Mouse (Mus musculus) liver, embryonic 14.5 days (tissue): ENCODE measurements at regions not wholly inside any gene's neighbourhood (a gene's known extent, or its start where the extent isn't known, plus 50 kb on each side); places are given as distances from the start of the nearest gene placed in this dataset.

ENCODE experiments used
- CTCF ChIP-seq: IDR thresholded peaks from 2 replicates; pipeline ENCODE4 v1.5.1; 2016; ENCODE audit warnings: antibody characterized with exemption, low read depth, control low read depth
- EP300 ChIP-seq: IDR thresholded peaks from 2 replicates; pipeline ENCODE4 v1.6.1; 2016; ENCODE audit warnings: antibody characterized with exemption, low read depth

DNA sequence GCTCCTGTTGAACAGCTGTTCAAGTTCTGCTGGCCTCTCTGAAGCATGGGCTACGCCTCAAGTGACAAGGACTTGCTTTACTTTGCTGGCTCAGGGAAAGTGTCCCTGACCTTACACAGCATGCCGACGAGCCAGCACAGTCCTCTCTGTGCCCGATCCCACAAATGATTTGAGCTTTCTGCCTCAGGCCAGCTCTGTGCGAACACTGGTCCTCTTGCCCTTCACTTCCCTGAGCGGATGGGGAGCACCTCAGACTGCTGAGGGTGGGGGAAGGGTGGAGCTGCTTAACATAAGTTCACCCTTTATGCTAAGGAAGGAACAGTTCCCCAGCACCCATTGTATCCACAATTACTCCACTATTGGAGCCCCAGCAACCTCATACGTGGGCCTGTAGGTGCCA is 223.7 kb upstream of the Mgmt start:
- TF ChIP-seq EP300 (no peak), CTCF (no peak)
